Mouse (Mus musculus) megakaryocyte-erythroid progenitor cell, adult 5-6 weeks (primary cell): ENCODE measurements around the gene Slc44a4. TPM values are rescaled to one million over a fixed set of nuclear protein-coding genes. Genes with fewer than 3 reads are reported as not detected.

Experiments
- total RNA-seq, 2 experiments: library from RNA; stranded (forward) in 1 of 2; stranded (reverse) in 1 of 2; fragments of 200-1000, 215-1000 nt in 1 of 2; fragments of >200 nt in 1 of 2; fragmentation: Nextera tagmentation in 1 of 2; gene quantifications; 2 replicates each; pipeline ENCODE4 v1.2.3; 2014 to 2017

Slc44a4 gene
- total RNA-seq, 2 experiments from 2014 or later, result not detected

Other genes starting within 250 kb of the Slc44a4 start
Only the 30 nearest of the 37 such genes appear.
- not detected in 2 replicates for gene C4b, start 170.6 kb upstream of the Slc44a4 start, total RNA-seq (2014; fragmentation: Nextera tagmentation)
- gene C4b, start 170.6 kb upstream of the Slc44a4 start, total RNA-seq (2017), result not detected in 2 replicates
- not detected in 2 replicates for gene Cyp21a1, start 109.9 kb upstream of the Slc44a4 start, total RNA-seq (2014; fragmentation: Nextera tagmentation)
- gene Cyp21a1, start 109.9 kb upstream of the Slc44a4 start, total RNA-seq (2017), result not detected in 2 replicates
- 26.8 and 48.2 TPM in 2 replicates for gene Stk19, start 77.5 kb upstream of the Slc44a4 start, total RNA-seq (2014; fragmentation: Nextera tagmentation)
- gene Stk19, start 77.5 kb upstream of the Slc44a4 start, total RNA-seq (2017), result 14.8 and 30.6 TPM in 2 replicates
- 60.8 and 63.4 TPM in 2 replicates for gene Dxo, start 77.4 kb upstream of the Slc44a4 start, total RNA-seq (2014; fragmentation: Nextera tagmentation)
- 24.4 and 28.1 TPM in 2 replicates for gene Dxo, start 77.4 kb upstream of the Slc44a4 start, total RNA-seq (2017)
- 57.6 and 64.6 TPM in 2 replicates for gene Skiv2l, start 64.3 kb upstream of the Slc44a4 start, total RNA-seq (2014; fragmentation: Nextera tagmentation)
- 21.0 and 24.2 TPM in 2 replicates for gene Skiv2l, start 64.3 kb upstream of the Slc44a4 start, total RNA-seq (2017)
- gene Nelfe, start 64.1 kb upstream of the Slc44a4 start, total RNA-seq (2014; fragmentation: Nextera tagmentation), result 59.5 and 64.1 TPM in 2 replicates
- gene Nelfe, start 64.1 kb upstream of the Slc44a4 start, total RNA-seq (2017), result 21.0 and 29.6 TPM in 2 replicates
- not detected in 2 replicates for gene Cfb, start 51.9 kb upstream of the Slc44a4 start, total RNA-seq (2014; fragmentation: Nextera tagmentation)
- gene Cfb, start 51.9 kb upstream of the Slc44a4 start, total RNA-seq (2017), result not detected in 2 replicates
- 8.0 and 9.4 TPM in 2 replicates for gene Zbtb12, start 35.0 kb upstream of the Slc44a4 start, total RNA-seq (2014; fragmentation: Nextera tagmentation)
- 4.7 and 10.1 TPM in 2 replicates for gene Zbtb12, start 35.0 kb upstream of the Slc44a4 start, total RNA-seq (2017)
- not detected in 2 replicates for gene Gm20547, start 32.4 kb upstream of the Slc44a4 start, total RNA-seq (2014; fragmentation: Nextera tagmentation)
- gene Gm20547, start 32.4 kb upstream of the Slc44a4 start, total RNA-seq (2017), result not detected in 2 replicates
- gene C2, start 16.2 kb upstream of the Slc44a4 start, total RNA-seq (2014; fragmentation: Nextera tagmentation), result 8.6 TPM in 1 of 2 replicates, not detected in the other
- gene C2, start 16.2 kb upstream of the Slc44a4 start, total RNA-seq (2017), result 5.7 and 7.4 TPM in 2 replicates
- 86.2 and 86.5 TPM in 2 replicates for gene Ehmt2, start 16.0 kb upstream of the Slc44a4 start, total RNA-seq (2014; fragmentation: Nextera tagmentation)
- 72.7 and 83.8 TPM in 2 replicates for gene Ehmt2, start 16.0 kb upstream of the Slc44a4 start, total RNA-seq (2017)
- 5.2 and 7.0 TPM in 2 replicates for gene Neu1, start 16.8 kb downstream of the Slc44a4 start, total RNA-seq (2014; fragmentation: Nextera tagmentation)
- 3.7 and 5.4 TPM in 2 replicates for gene Neu1, start 16.8 kb downstream of the Slc44a4 start, total RNA-seq (2017)
- 13.6 and 28.5 TPM in 2 replicates for gene Hspa1b, start 44.8 kb downstream of the Slc44a4 start, total RNA-seq (2014; fragmentation: Nextera tagmentation)
- gene Hspa1b, start 44.8 kb downstream of the Slc44a4 start, total RNA-seq (2017), result 62.5 and 83.5 TPM in 2 replicates
- not detected in 2 replicates for gene Gm20481, start 55.4 kb downstream of the Slc44a4 start, total RNA-seq (2014; fragmentation: Nextera tagmentation)
- gene Gm20481, start 55.4 kb downstream of the Slc44a4 start, total RNA-seq (2017), result not detected in 2 replicates
- 6.5 and 10.1 TPM in 2 replicates for gene Hspa1a, start 57.7 kb downstream of the Slc44a4 start, total RNA-seq (2014; fragmentation: Nextera tagmentation)
- 30.2 and 43.3 TPM in 2 replicates for gene Hspa1a, start 57.7 kb downstream of the Slc44a4 start, total RNA-seq (2017)
- gene Hspa1l, start 58.2 kb downstream of the Slc44a4 start, total RNA-seq (2014; fragmentation: Nextera tagmentation), result not detected in 2 replicates
- not detected in 2 replicates for gene Hspa1l, start 58.2 kb downstream of the Slc44a4 start, total RNA-seq (2017)
- gene Lsm2, start 67.4 kb downstream of the Slc44a4 start, total RNA-seq (2014; fragmentation: Nextera tagmentation), result 269 and 281 TPM in 2 replicates
- 34.8 and 79.7 TPM in 2 replicates for gene Lsm2, start 67.4 kb downstream of the Slc44a4 start, total RNA-seq (2017)
- gene Vars, start 86.5 kb downstream of the Slc44a4 start, total RNA-seq (2014; fragmentation: Nextera tagmentation), result 137 and 213 TPM in 2 replicates
- 226 and 342 TPM in 2 replicates for gene Vars, start 86.5 kb downstream of the Slc44a4 start, total RNA-seq (2017)
- gene Vwa7, start 102.1 kb downstream of the Slc44a4 start, total RNA-seq (2014; fragmentation: Nextera tagmentation), result 0.31 and 0.54 TPM in 2 replicates
- 0.15 and 0.19 TPM in 2 replicates for gene Vwa7, start 102.1 kb downstream of the Slc44a4 start, total RNA-seq (2017)
- 9.4 and 14.7 TPM in 2 replicates for gene Sapcd1, start 113.5 kb downstream of the Slc44a4 start, total RNA-seq (2014; fragmentation: Nextera tagmentation)
- 4.2 TPM in 1 of 2 replicates, not detected in the other for gene Sapcd1, start 113.5 kb downstream of the Slc44a4 start, total RNA-seq (2017)
- 10.0 and 10.6 TPM in 2 replicates for gene Msh5, start 132.3 kb downstream of the Slc44a4 start, total RNA-seq (2014; fragmentation: Nextera tagmentation)
- gene Msh5, start 132.3 kb downstream of the Slc44a4 start, total RNA-seq (2017), result 2.4 and 3.1 TPM in 2 replicates
- 126 and 137 TPM in 2 replicates for gene Clic1, start 135.5 kb downstream of the Slc44a4 start, total RNA-seq (2014; fragmentation: Nextera tagmentation)
- 137 and 183 TPM in 2 replicates for gene Clic1, start 135.5 kb downstream of the Slc44a4 start, total RNA-seq (2017)
- gene Ddah2, start 144.6 kb downstream of the Slc44a4 start, total RNA-seq (2014; fragmentation: Nextera tagmentation), result 2.7 and 7.6 TPM in 2 replicates
- gene Ddah2, start 144.6 kb downstream of the Slc44a4 start, total RNA-seq (2017), result 4.6 and 21.4 TPM in 2 replicates
- not detected in 2 replicates for gene Ly6g6c, start 150.9 kb downstream of the Slc44a4 start, total RNA-seq (2014; fragmentation: Nextera tagmentation)
- gene Ly6g6c, start 150.9 kb downstream of the Slc44a4 start, total RNA-seq (2017), result not detected in 2 replicates
- gene Mpig6b, start 151.7 kb downstream of the Slc44a4 start, total RNA-seq (2014; fragmentation: Nextera tagmentation), result 0.32 TPM in 1 of 2 replicates, not detected in the other
- gene Mpig6b, start 151.7 kb downstream of the Slc44a4 start, total RNA-seq (2017), result not detected in 2 replicates
- gene Ly6g6e, start 162.4 kb downstream of the Slc44a4 start, total RNA-seq (2014; fragmentation: Nextera tagmentation), result not detected in 2 replicates
- gene Ly6g6e, start 162.4 kb downstream of the Slc44a4 start, total RNA-seq (2017), result not detected in 2 replicates
- not detected in 2 replicates for gene Ly6g6d, start 163.6 kb downstream of the Slc44a4 start, total RNA-seq (2014; fragmentation: Nextera tagmentation)
- gene Ly6g6d, start 163.6 kb downstream of the Slc44a4 start, total RNA-seq (2017), result not detected in 2 replicates
- not detected in 2 replicates for gene Ly6g6f, start 171.1 kb downstream of the Slc44a4 start, total RNA-seq (2014; fragmentation: Nextera tagmentation)
- not detected in 2 replicates for gene Ly6g6f, start 171.1 kb downstream of the Slc44a4 start, total RNA-seq (2017)
- gene Abhd16a, start 174.8 kb downstream of the Slc44a4 start, total RNA-seq (2014; fragmentation: Nextera tagmentation), result 62.9 and 76.7 TPM in 2 replicates
- gene Abhd16a, start 174.8 kb downstream of the Slc44a4 start, total RNA-seq (2017), result 38.5 and 46.7 TPM in 2 replicates
- gene Ly6g5c, start 193.8 kb downstream of the Slc44a4 start, total RNA-seq (2014; fragmentation: Nextera tagmentation), result not detected in 2 replicates
- gene Ly6g5c, start 193.8 kb downstream of the Slc44a4 start, total RNA-seq (2017), result not detected in 2 replicates